Mouse (Mus musculus): ENCODE measurements around the gene Fkbp5. TPM values are rescaled to one million over a fixed set of nuclear protein-coding genes. Genes with fewer than 3 reads are reported as not detected.
"Not testable (repeated sequence)": the region's sequence is repeated elsewhere in the genome, so short reads cannot be mapped to it uniquely, and the experiment has no call there.

Fkbp5 gene
- polyA plus RNA-seq, 1 experiment from 2014 or later, result 4.3 TPM

- H3K27me3 ChIP-seq (ENCODE audit: control insufficient read depth, insufficient read depth, low read length); H3K9ac ChIP-seq (ENCODE audit: low read length); H3K27ac ChIP-seq (replicated peaks in 1 of 2; ENCODE audit: control insufficient read depth in 1 of 2, insufficient read depth in 1 of 2, low read depth in 2 of 2, low read length in 2 of 2); H3K9me3 ChIP-seq (ENCODE audit: control insufficient read depth, low read length); H3K4me3 ChIP-seq (ENCODE audit: control insufficient read depth in 1 of 2, insufficient read depth in 1 of 2, low read depth in 1 of 2, low read length in 2 of 2); H3K4me1 ChIP-seq (ENCODE audit: control insufficient read depth in 2 of 2, insufficient read depth in 2 of 2, low read length in 2 of 2); ATAC-seq (ENCODE audit: insufficient number of reproducible peaks, insufficient read depth, low FRiP score, low read depth); H3K4me2 ChIP-seq (ENCODE audit: low read length): not testable (repeated sequence)
- H3K36me3 ChIP-seq (ENCODE audit: control insufficient read depth, insufficient read depth, low read length), result peaks cover 15% of the 10 kb centered on the region
- WGBS, result 88% methylated on average over 2 of the region's 2 CpGs
Observed at GRCm38 (mm10) chr17:28404745-28405144, 112.6 kb downstream of the Fkbp5 start.

- peaks cover 20% of the 10 kb centered on the region for H3K36me3 ChIP-seq (ENCODE audit: control insufficient read depth, insufficient read depth, low read length)
- ATAC-seq (ENCODE audit: insufficient number of reproducible peaks, insufficient read depth, low FRiP score, low read depth), result no peak
- no peaks in the 10 kb centered on the region for H3K9me3 ChIP-seq (ENCODE audit: control insufficient read depth, low read length)
- no peak overlapping the region for H3K4me2 ChIP-seq (ENCODE audit: low read length)
- no peak overlapping the region for H3K27ac ChIP-seq (replicated peaks in 1 of 2; ENCODE audit: control insufficient read depth in 1 of 2, insufficient read depth in 1 of 2, low read depth in 2 of 2, low read length in 2 of 2)
- 98% methylated on average over 11 of the region's 11 CpGs for WGBS
- H3K4me1 ChIP-seq (ENCODE audit: control insufficient read depth in 2 of 2, insufficient read depth in 2 of 2, low read length in 2 of 2), result no peaks in the 10 kb centered on the region
- H3K4me3 ChIP-seq (ENCODE audit: control insufficient read depth in 1 of 2, insufficient read depth in 1 of 2, low read depth in 1 of 2, low read length in 2 of 2), result no peak overlapping the region
- H3K9ac ChIP-seq (ENCODE audit: low read length), result no peak overlapping the region
- H3K27me3 ChIP-seq (ENCODE audit: control insufficient read depth, insufficient read depth, low read length), result no peaks in the 10 kb centered on the region
Observed at GRCm38 (mm10) chr17:28404301-28404700, 113.0 kb downstream of the Fkbp5 start.

- no peaks in the 10 kb centered on the region for H3K27me3 ChIP-seq (ENCODE audit: control insufficient read depth, insufficient read depth, low read length)
- no peaks in the 10 kb centered on the region for H3K9me3 ChIP-seq (ENCODE audit: control insufficient read depth, low read length)
- 71% methylated on average over 7 of the region's 7 CpGs for WGBS
- no peak overlapping the region for H3K4me2 ChIP-seq (ENCODE audit: low read length)
- no peak overlapping the region for H3K4me3 ChIP-seq (ENCODE audit: control insufficient read depth in 1 of 2, insufficient read depth in 1 of 2, low read depth in 1 of 2, low read length in 2 of 2)
- ATAC-seq (ENCODE audit: insufficient number of reproducible peaks, insufficient read depth, low FRiP score, low read depth), result no peak
- no peaks in the 10 kb centered on the region; a peak in 1 of 4 replicates for H3K4me1 ChIP-seq (ENCODE audit: control insufficient read depth in 2 of 2, insufficient read depth in 2 of 2, low read length in 2 of 2)
- H3K9ac ChIP-seq (ENCODE audit: low read length), result no peak overlapping the region
- no peak overlapping the region for H3K27ac ChIP-seq (replicated peaks in 1 of 2; ENCODE audit: control insufficient read depth in 1 of 2, insufficient read depth in 1 of 2, low read depth in 2 of 2, low read length in 2 of 2)
- peaks cover 7% of the 10 kb centered on the region; the same call in 1 of the 2 replicates for H3K36me3 ChIP-seq (ENCODE audit: control insufficient read depth, insufficient read depth, low read length)
Observed at GRCm38 (mm10) chr17:28394994-28395393, 122.3 kb downstream of the Fkbp5 start.

GRCm38 (mm10) chr17:28394051-28394765 lies 123.1 kb downstream of the Fkbp5 start:
- H3K4me2 ChIP-seq (ENCODE audit: low read length), result no peak overlapping the region
- ATAC-seq (ENCODE audit: insufficient number of reproducible peaks, insufficient read depth, low FRiP score, low read depth), result no peak

GRCm38 (mm10) chr17:28391568-28392432 lies 125.5 kb downstream of the Fkbp5 start:
- Histone ChIP-seq H3K4me2 (ENCODE audit: low read length) (peak overlapping the region; percentile 54), H3K27ac (replicated peaks in 1 of 2; ENCODE audit: control insufficient read depth in 1 of 2, insufficient read depth in 1 of 2, low read depth in 2 of 2, low read length in 2 of 2) (no peak overlapping the region), H3K4me1 (ENCODE audit: control insufficient read depth in 2 of 2, insufficient read depth in 2 of 2, low read length in 2 of 2) (no peaks in the 10 kb centered on the region; a peak in 1 of 4 replicates), H3K9ac (ENCODE audit: low read length) (no peak overlapping the region; the same call in 1 of the 2 replicates), H3K9me3 (ENCODE audit: control insufficient read depth, low read length) (no peaks in the 10 kb centered on the region), H3K36me3 (ENCODE audit: control insufficient read depth, insufficient read depth, low read length) (no peaks in the 10 kb centered on the region), H3K4me3 (ENCODE audit: control insufficient read depth in 1 of 2, insufficient read depth in 1 of 2, low read depth in 1 of 2, low read length in 2 of 2) (no peak overlapping the region), H3K27me3 (ENCODE audit: control insufficient read depth, insufficient read depth, low read length) (peaks cover 24% of the 10 kb centered on the region)
- ATAC-seq (ENCODE audit: insufficient number of reproducible peaks, insufficient read depth, low FRiP score, low read depth), result no peak
- 6% methylated on average over 22 of the region's 25 CpGs for WGBS

More at GRCm38 (mm10) chr17:28394051-28394765, 123.1 kb downstream of the Fkbp5 start:
- Histone ChIP-seq H3K27ac (replicated peaks in 1 of 2; ENCODE audit: control insufficient read depth in 1 of 2, insufficient read depth in 1 of 2, low read depth in 2 of 2, low read length in 2 of 2) (no peak overlapping the region), H3K4me1 (ENCODE audit: control insufficient read depth in 2 of 2, insufficient read depth in 2 of 2, low read length in 2 of 2) (no peaks in the 10 kb centered on the region; a peak in 1 of 4 replicates), H3K27me3 (ENCODE audit: control insufficient read depth, insufficient read depth, low read length) (peaks cover 2% of the 10 kb centered on the region; the same call in 1 of the 2 replicates), H3K9ac (ENCODE audit: low read length) (no peak overlapping the region), H3K9me3 (ENCODE audit: control insufficient read depth, low read length) (no peaks in the 10 kb centered on the region), H3K4me3 (ENCODE audit: control insufficient read depth in 1 of 2, insufficient read depth in 1 of 2, low read depth in 1 of 2, low read length in 2 of 2) (no peak overlapping the region), H3K36me3 (ENCODE audit: control insufficient read depth, insufficient read depth, low read length) (no peaks in the 10 kb centered on the region; the same call in 1 of the 2 replicates)
- WGBS, result 82% methylated on average over 15 of the region's 15 CpGs

- no peak overlapping the region for H3K4me3 ChIP-seq (ENCODE audit: control insufficient read depth in 1 of 2, insufficient read depth in 1 of 2, low read depth in 1 of 2, low read length in 2 of 2)
- WGBS, result 79% methylated on average over 3 of the region's 3 CpGs
- no peaks in the 10 kb centered on the region; a peak in 1 of 4 replicates for H3K4me1 ChIP-seq (ENCODE audit: control insufficient read depth in 2 of 2, insufficient read depth in 2 of 2, low read length in 2 of 2)
- no peak overlapping the region for H3K27ac ChIP-seq (replicated peaks in 1 of 2; ENCODE audit: control insufficient read depth in 1 of 2, insufficient read depth in 1 of 2, low read depth in 2 of 2, low read length in 2 of 2)
- peaks cover 29% of the 10 kb centered on the region for H3K27me3 ChIP-seq (ENCODE audit: control insufficient read depth, insufficient read depth, low read length)
- no peak for ATAC-seq (ENCODE audit: insufficient number of reproducible peaks, insufficient read depth, low FRiP score, low read depth)
- no peak overlapping the region for H3K9ac ChIP-seq (ENCODE audit: low read length)
- H3K4me2 ChIP-seq (ENCODE audit: low read length), result no peak overlapping the region
- no peaks in the 10 kb centered on the region for H3K9me3 ChIP-seq (ENCODE audit: control insufficient read depth, low read length)
- no peaks in the 10 kb centered on the region for H3K36me3 ChIP-seq (ENCODE audit: control insufficient read depth, insufficient read depth, low read length)
Observed at GRCm38 (mm10) chr17:28388534-28388933, 128.8 kb downstream of the Fkbp5 start.

GRCm38 (mm10) chr17:28386150-28386905 lies 131.0 kb downstream of the Fkbp5 start:
- Histone ChIP-seq H3K36me3 (ENCODE audit: control insufficient read depth, insufficient read depth, low read length) (no peaks in the 10 kb centered on the region), H3K9me3 (ENCODE audit: control insufficient read depth, low read length) (no peaks in the 10 kb centered on the region), H3K4me2 (ENCODE audit: low read length) (peak overlapping the region; percentile 45), H3K27me3 (ENCODE audit: control insufficient read depth, insufficient read depth, low read length) (peaks cover 29% of the 10 kb centered on the region), H3K4me3 (ENCODE audit: control insufficient read depth in 1 of 2, insufficient read depth in 1 of 2, low read depth in 1 of 2, low read length in 2 of 2) (no peak overlapping the region), H3K9ac (ENCODE audit: low read length) (no peak overlapping the region), H3K4me1 (ENCODE audit: control insufficient read depth in 2 of 2, insufficient read depth in 2 of 2, low read length in 2 of 2) (no peaks in the 10 kb centered on the region; a peak in 1 of 4 replicates), H3K27ac (replicated peaks in 1 of 2; ENCODE audit: control insufficient read depth in 1 of 2, insufficient read depth in 1 of 2, low read depth in 2 of 2, low read length in 2 of 2) (no peak overlapping the region)
- ATAC-seq (ENCODE audit: insufficient number of reproducible peaks, insufficient read depth, low FRiP score, low read depth), result no peak
- 4% methylated on average over 23 of the region's 23 CpGs for WGBS
